Mouse (Mus musculus): ENCODE results near the gene Mrnip.

Mrnip gene

DNA sequence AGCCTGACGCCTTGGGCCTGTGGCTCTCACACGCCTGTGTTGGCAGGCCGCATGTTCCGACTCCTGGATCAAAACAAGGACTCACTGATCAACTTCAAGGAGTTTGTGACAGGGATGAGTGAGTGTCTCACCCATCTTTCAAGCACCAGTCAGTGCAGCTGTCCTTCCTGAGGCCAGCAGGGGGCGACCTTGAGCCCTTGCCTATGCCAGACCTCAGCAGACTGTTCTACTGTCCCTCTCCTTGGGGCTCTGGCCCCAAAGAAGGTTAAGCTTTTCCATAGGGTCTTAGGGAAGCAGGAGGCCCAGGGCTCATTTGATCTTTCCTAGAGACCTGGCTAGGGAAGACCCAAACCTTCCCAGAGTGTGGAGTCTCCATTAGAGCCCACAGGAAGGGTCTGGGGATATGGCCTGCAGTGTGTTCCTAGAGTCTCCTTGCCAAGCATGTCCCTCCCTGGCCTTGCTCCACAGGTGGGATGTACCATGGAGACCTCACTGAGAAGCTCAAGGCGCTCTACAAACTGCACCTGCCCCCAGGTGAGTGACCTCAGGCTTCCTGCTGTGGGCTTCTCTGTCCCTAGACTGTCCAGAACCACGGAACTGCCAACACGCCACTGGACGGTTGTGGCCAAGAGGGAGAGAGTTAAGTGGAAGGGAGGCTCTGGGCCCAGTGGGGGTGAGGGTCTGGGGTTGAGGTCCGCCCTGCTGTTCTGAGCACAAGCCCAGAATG, 12.5 kb upstream of the Mrnip start:
- peak; percentile 53 for DNase-seq

- DNase-seq: no peak
These were observed 11.8 kb upstream of the Mrnip start for GRCm38 (mm10) chr11:50162338-50163050.

DNA sequence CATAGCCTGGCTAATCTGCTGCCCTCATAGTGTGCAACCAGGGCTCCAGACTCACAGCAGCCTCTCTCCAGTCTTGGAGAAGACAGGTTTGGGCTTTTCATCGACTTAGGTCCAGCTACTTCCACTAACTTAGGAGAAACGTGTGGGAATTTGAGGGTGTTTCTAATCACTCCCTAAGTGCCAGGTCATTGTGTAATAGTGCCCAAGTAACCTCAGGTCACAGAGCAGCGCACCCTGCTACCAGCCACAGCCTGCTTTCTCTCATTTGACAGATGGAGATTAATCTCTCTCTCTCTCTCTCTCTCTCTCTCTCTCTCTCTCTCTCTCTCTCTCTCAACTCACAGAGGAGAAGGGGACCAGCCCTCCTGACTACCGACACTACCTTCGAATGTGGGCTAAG, 5.9 kb upstream of the Mrnip start:
- DNase-seq: no peak

- peak; percentile 96 for DNase-seq
These were observed 515 bp downstream of the Mrnip start for GRCm38 (mm10) chr11:50174730-50175187.

DNA sequence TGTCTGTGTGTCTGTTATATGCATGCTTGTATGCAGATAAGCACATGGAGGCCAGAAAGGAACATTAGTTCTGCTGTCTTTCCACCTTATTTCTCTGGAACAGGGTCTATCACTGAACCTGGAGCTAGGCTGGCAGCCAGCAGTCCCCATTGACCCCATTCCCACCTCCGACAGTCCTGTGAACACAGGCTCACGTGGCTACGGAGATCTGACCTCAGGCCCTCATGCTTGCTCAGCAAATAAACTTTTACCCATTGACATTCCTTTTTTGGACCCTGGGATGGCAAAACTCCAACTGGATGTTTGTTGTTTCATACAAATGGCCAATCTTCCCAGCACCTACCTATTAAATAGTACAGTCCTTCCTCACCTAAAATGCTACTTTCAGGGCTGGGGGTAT, 2.1 kb downstream of the Mrnip start:
- DNase-seq: no peak

- DNase-seq: no peak
These were observed 2.9 kb downstream of the Mrnip start for GRCm38 (mm10) chr11:50177111-50177510.

DNA sequence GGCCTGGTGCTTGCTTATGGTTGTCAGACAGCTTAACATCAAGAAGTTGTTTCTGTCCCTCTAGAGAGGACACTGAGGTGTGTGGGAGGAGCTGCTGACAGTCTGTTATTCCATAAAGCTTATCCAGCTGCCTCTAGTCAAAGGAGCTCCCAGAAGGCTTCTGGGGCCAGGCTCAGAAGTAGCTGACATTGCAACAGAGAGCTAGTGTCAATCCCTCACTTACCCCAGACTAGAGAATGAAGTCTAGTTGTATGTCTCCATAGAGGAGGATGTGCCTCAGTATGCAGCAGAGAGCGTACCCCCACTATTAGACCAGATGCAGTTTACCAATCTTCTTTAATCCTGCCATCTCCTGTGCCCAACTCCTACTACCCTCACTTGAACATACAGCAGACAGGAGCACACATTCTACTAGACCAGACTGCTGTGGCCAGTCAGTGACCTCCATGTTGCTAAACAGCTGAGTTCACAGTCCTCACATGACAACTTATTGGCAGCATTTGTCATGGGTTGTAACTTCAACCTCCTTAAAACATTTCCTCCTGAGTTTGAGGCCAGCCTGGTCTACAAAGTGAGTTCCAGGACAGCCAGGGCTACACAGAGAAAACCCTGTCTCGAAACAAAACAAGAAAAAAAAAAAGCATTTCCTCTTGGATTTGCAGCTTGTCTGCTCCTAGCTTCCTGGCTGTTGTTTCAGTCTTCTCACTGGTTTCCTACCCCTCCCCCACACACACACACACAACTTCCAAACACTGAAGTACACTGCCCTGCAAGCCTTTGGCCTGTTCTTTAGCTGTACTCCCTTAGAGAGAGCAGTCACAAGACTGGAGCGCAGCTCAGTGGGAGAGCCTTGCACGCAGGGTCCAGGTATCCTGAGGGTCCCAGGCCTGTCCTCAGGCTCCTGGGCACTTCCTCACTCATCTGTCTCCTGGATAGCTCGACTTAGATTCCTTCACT, 4.6 kb downstream of the Mrnip start:
- DNase-seq: no peak

GRCm38 (mm10) chr11:50180478-50181231, 6.4 kb downstream of the Mrnip start:
- DNase-seq: no peak

- no peak for DNase-seq
These were observed 8.5 kb downstream of the Mrnip start for GRCm38 (mm10) chr11:50182702-50183101.

- no peak for DNase-seq
These were observed 10.5 kb downstream of the Mrnip start for GRCm38 (mm10) chr11:50184788-50185187.

DNA sequence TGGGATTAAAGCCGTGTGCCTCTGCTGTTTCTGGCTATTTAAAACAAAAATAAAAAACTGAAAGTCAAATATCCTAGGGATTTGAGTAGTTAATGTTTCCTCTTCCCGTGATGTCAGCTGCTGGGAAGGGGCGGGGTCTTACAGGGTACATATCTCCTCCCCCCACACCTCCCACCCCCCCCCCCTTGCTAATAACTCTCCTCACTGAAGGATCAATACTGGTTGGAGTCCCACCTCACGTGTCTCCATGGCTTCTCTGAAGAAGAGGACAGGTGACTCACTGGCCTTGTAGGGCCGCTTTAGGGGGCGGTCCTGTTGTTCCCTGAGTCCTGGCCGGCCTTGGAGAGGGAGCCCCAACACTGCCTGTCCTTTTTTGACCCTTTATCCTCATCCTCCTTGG, 14.4 kb downstream of the Mrnip start:
- no peak for DNase-seq

- DNase-seq: no peak
These were observed 16.1 kb downstream of the Mrnip start for GRCm38 (mm10) chr11:50190362-50190761.

GRCm38 (mm10) chr11:50192278-50192677, 18.0 kb downstream of the Mrnip start:
- DNase-seq: no peak

DNA sequence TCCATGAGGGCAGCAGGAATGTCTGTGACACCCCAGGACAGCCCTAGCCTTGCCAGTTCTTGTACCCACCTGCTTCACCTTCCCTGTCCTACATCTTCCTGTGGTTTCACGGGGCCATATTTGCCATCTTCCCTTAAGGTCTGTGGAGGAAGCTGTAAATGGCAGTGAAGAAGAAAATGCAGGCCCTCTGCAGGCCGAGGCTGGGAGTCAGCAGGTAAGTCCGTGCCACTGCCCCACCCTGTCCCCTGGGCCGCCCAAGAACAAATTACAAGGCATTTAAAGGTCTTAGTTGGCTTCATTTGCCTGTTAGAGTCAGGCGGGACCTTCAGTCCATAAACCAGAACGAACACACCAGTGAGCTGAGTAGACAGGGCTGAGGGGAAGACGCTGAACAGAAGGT, 19.8 kb downstream of the Mrnip start:
- no peak for DNase-seq

DNA sequence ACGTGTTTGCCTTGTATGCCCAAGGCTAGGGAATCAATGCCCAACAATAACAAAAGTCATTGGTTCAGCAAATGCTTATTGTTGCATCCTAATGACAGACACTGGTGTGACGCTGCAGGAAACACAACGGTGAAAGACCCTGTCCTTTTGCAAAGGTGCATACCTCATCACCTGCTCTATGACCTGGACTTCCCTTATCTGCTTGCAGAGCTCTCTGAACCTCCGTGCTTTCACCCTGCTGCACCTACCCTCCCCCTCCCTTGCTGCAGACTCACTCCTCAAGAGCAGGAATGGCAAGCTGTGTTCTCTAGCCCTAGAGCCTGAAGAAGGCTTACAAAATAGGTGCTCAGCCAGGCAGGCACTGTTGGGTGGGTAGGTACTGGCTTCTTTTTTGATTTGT, 20.5 kb downstream of the Mrnip start:
- DNase-seq: no peak

GRCm38 (mm10) chr11:50197500-50197899, 23.3 kb downstream of the Mrnip start:
- DNase-seq: no peak

- DNase-seq: no peak
These were observed 24.1 kb downstream of the Mrnip start for GRCm38 (mm10) chr11:50198219-50198846.

DNA sequence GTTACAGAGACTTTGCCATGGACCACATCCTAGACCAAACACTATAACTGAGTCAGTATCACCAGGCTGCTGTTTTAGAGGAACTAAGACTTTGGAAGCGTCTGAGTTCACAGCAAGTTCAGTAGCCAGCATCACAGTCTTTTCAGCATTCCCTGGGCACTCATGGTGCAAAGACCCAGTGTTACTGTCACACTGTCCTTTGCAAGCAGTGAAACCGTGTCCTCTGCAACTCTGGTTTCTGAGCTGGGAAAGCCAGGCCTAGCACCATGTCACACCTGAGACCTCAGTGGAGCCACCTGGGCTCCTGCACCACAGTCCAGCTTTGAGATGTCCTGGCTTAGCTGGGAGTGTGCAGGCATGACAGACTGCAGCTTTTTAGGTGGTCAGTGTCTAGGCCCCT, 24.7 kb downstream of the Mrnip start:
- DNase-seq: no peak

DNA sequence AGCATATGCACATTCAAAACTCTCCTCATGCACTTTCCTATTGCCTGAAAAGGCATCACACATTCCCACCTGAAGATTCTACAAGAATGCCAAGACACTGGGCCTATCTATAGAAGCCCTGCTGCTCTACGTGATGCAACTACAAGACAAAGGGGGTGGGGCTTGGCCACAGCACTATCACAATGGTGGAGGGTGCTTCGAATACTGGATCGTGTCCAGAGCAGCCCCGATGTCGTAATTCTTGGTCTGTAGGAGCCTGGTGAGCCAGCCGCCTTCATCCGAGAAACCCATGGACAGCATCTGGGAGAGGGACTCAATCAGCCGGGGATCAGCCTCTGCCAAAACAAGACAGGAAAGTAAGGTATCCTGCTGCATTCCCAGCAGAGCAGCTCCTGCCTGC, 26.4 kb downstream of the Mrnip start:
- no peak for DNase-seq

- no peak for DNase-seq
These were observed 27.3 kb downstream of the Mrnip start for GRCm38 (mm10) chr11:50201590-50201989.

DNA sequence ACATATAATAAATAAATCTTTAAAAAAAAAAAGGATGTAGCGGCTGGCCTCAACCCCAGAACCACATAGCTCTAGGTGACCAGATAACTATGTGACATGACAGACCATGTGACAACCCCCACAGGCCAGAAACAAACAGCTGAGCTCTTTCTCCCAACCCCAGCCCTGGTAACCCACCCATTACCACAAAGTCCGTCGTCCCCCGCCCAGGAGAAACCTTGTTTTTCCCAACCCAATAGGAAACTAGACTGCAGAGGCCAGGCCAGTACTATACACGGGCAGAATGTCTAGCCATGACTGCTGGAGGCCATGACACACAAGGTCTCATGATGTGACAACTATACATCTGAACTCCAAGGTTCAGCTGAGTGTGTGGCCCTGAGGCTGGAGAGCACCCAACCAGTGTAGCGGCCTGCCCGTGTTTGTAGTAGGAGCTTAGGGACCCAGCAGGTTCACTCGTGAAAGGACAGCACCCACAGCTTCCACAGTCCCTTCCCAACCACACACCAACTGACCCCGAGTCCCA, 29.1 kb downstream of the Mrnip start:
- no peak for DNase-seq

GRCm38 (mm10) chr11:50205434-50205833, 31.2 kb downstream of the Mrnip start:
- no peak for DNase-seq
